ENCODE assay signal across 11 mouse cellular contexts in the genomic region with DNA sequence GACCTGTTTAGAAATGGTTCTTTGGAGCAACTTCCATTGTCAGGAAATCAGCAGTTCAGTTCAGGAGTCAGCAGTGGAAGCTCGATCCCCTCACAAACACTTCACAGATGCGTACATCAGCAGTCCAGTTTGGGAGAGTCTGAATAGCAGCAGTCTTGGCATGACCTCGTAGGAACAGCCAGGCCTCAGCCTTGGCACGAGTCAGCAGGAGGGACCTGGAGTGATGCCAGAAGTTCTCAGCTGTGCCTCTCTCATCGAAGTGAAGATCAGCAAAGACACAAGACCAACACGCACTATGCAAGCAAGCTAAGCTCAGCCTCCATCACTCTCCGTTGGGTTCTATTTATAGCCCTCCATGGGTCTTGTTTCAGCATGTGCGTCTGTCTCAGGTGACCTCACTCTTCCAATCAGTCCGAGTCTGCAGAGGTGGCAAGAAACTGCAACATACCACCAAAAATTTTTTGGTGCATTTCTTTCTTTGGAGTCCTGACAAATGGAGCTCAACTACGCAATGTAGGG. TPM values are rescaled to one million over a fixed set of nuclear protein-coding genes. Genes with fewer than 3 reads are reported as not detected.
A peak's percentile ranks its signal among the peaks of the same experiment; 100 is the strongest.
DNase-seq lines count a peak whose midpoint lies in the region; TF ChIP-seq lines count a peak whose summit lies in the region.
"Had no signal": no experiment of that assay in that cellular context is flagged by ENCODE, and none has a peak within 500 bp of the region (broad histone marks: within the 10 kb centered on the region; RNA-seq: fewer than 3 reads in every experiment).

No protein-coding gene starts in this region.

- no peaks in the 10 kb centered on the region for H3K27me3 ChIP-seq in kidney, adult 2 months (replicated peaks; ENCODE audit: control insufficient read depth, insufficient read depth, low read length)
- H3K27me3 ChIP-seq: neural tube, embryonic 15.5 days had no signal

- H3K4me1 ChIP-seq in kidney, adult 2 months (ENCODE audit: control insufficient read depth, insufficient read depth, low read length), result no peaks in the 10 kb centered on the region
- H3K4me1 ChIP-seq: neural tube, embryonic 15.5 days had no signal

- 55% methylated on average over 10 of the region's 10 CpGs for WGBS in kidney, adult 2 months

- peak; percentile 42 to 71 for DNase-seq in cerebellum, postnatal 14 days
- no peak for DNase-seq in cerebellum, adult 11 months
- peak; percentile 22 for DNase-seq in kidney, adult 2 months
- DNase-seq in kidney, adult 11 months, result no peak
- peak; percentile 22 for DNase-seq in right cerebral cortex, postnatal 4 days
- DNase-seq in right cerebral cortex, postnatal 25 days, result no peak
- no peak for DNase-seq in MN1 (ENCODE audit: low spot score)
- DNase-seq in c-Kit-positive CD71-positive TER-119-positive erythroid progenitor cells, embryonic 14.5 days (ENCODE audit: low spot score), result no peak
- DNase-seq: liver, postnatal 0 days; thymus, postnatal 4 days had no signal

- no peak for TF ChIP-seq POLR2A in kidney, adult 2 months (IDR thresholded peaks at IDR 0.05; ENCODE audit: low read depth, low read length)

- H3K4me3 ChIP-seq in kidney, adult 2 months (ENCODE audit: insufficient read depth, low read depth, low read length), result no peak overlapping the region
- H3K4me3 ChIP-seq: neural tube, embryonic 15.5 days had no signal

- no peak overlapping the region for H3K27ac ChIP-seq in kidney, adult 2 months (ENCODE audit: insufficient read depth, low read depth, low read length)
- H3K27ac ChIP-seq: neural tube, embryonic 15.5 days had no signal

- TF ChIP-seq CTCF in kidney, adult 2 months (conservative IDR thresholded peaks at IDR 0.05; ENCODE audit: insufficient read depth, insufficient read length, low read depth, low read length), result no peak

- H3K36me3 ChIP-seq in kidney, adult 2 months (ENCODE audit: control insufficient read depth, insufficient read depth, low read length), result no peaks in the 10 kb centered on the region
- H3K36me3 ChIP-seq: neural tube, embryonic 15.5 days had no signal

RNA-seq across cellular contexts. Expression of a gene that starts 15.0 kb away (rescaled TPM):
- 0.08 and 0.11 TPM in 2 replicates for polyA plus RNA-seq in kidney, adult 2 months (2012; rRNA removed)
- polyA plus RNA-seq: liver, postnatal 0 days; neural tube, embryonic 15.5 days had no signal

RNA-seq across cellular contexts. Expression of a gene that starts 36.6 kb away (rescaled TPM):
- polyA plus RNA-seq in kidney, adult 2 months (2012; rRNA removed), result 11.2 and 14.6 TPM in 2 replicates

RNA-seq across cellular contexts. Expression of a gene that starts 54.7 kb away (rescaled TPM):
- 5.1 and 7.4 TPM in 2 replicates for polyA plus RNA-seq in kidney, adult 2 months (2012; rRNA removed)

Comparison
In these comparisons a context has a peak if more than half of its experiments do, and no peak if none do; other contexts are left out.
1. DNase-seq: peak in cerebellum, postnatal 14 days (2 of 2), kidney, adult 2 months (single experiment) and right cerebral cortex, postnatal 4 days (single experiment); none in cerebellum, adult 11 months (single experiment), kidney, adult 11 months (single experiment), right cerebral cortex, postnatal 25 days (single experiment), MN1 (single experiment) and c-Kit-positive CD71-positive TER-119-positive erythroid progenitor cells, embryonic 14.5 days (single experiment).